Mouse (Mus musculus) bone marrow, adult 2 months (tissue): Measurements from ENCODE around the gene Itgb5.

ENCODE experiments used
- CTCF ChIP-seq: fragments of 200-500 bp; IDR thresholded peaks from 2 replicates; pipeline ENCODE4 v1.5.1; 2011; ENCODE audit warnings: low read length, control low read depth; ENCODE audit not compliant: control insufficient read depth, insufficient read depth
- POLR2A ChIP-seq: fragments of 200-500 bp; IDR thresholded peaks from 2 replicates; pipeline ENCODE4 v1.6.1; 2011; ENCODE audit warnings: low read depth, mild to moderate bottlenecking, control low read depth, low read length, borderline replicate concordance; ENCODE audit not compliant: control insufficient read depth

DNA sequence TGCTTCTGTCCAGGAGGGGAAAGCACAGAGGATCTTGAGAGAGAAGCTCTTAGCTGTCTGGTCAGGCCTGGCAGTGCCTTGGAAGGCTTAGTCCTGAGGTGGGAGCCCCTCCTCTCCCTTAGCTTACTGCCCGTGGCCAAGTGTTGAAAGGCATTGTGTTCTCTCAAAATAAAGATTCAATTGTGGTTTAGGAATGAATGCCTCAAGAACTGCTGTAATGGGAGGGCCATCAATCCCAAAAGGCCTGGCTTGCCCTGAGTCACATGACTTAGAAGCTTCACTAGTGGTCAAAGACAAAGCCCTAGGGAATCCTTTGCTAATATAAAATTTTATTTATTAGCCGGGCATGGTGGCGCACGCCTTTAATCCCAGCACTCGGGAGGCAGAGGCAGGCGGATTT, 4.9 kb upstream of the Itgb5 start:
- TF ChIP-seq CTCF = no peak
- no peak for TF ChIP-seq POLR2A
